Mouse (Mus musculus) hindbrain, embryonic 16.5 days (tissue): Measurements from ENCODE around the gene Rap1gap2. TPM values are rescaled to one million over a fixed set of nuclear protein-coding genes. Genes with fewer than 3 reads are reported as not detected.
A peak's percentile ranks its signal among the peaks of the same experiment; 100 is the strongest.

Experiments used
- ATAC-seq: fragments of 200-750 bp; cut with Nextera tagmentation; 2 replicates; pipeline ENCODE4 v1.8.0; 2017; ENCODE audit warnings: moderate TSS enrichment, moderate library complexity
- H3K27ac ChIP-seq: fragments of 300-500 bp; sonication (generic); 2 replicates; pipeline ENCODE4 v1.5.1; 2014; ENCODE audit warnings: low read depth, mild to moderate bottlenecking, control low read depth, low read length, moderate library complexity
- H3K27me3 ChIP-seq: fragments of 300-500 bp; sonication (generic); replicated peaks from 2 replicates; pipeline ENCODE4 v1.6.1; 2014; ENCODE audit warnings: low read length; ENCODE audit not compliant: control insufficient read depth, insufficient read depth
- H3K36me3 ChIP-seq: fragments of 300-500 bp; sonication (generic); 2 replicates; pipeline ENCODE4 v1.6.1; 2014; ENCODE audit warnings: mild to moderate bottlenecking, low read length, moderate library complexity, mixed read lengths; ENCODE audit not compliant: control insufficient read depth, insufficient read depth
- H3K4me1 ChIP-seq: fragments of 300-500 bp; sonication (generic); 2 replicates; pipeline ENCODE4 v1.6.1; 2014; ENCODE audit warnings: low read depth, low read length; ENCODE audit not compliant: control insufficient read depth, insufficient read depth
- H3K4me2 ChIP-seq: fragments of 300-500 bp; sonication (generic); 2 replicates; pipeline ENCODE4 v1.6.1; 2014; ENCODE audit warnings: mild to moderate bottlenecking, low read length, control low read depth, moderate library complexity
- H3K4me3 ChIP-seq: fragments of 300-500 bp; sonication (generic); 2 replicates; pipeline ENCODE4 v1.5.1; 2014; ENCODE audit warnings: mild to moderate bottlenecking, low read length, control low read depth, moderate library complexity
- H3K9ac ChIP-seq: fragments of 300-500 bp; sonication (generic); 2 replicates; pipeline ENCODE4 v1.6.1; 2014; ENCODE audit warnings: low read depth, mild to moderate bottlenecking, control low read depth, low read length, moderate library complexity
- H3K9me3 ChIP-seq: fragments of 300-500 bp; sonication (generic); 2 replicates; pipeline ENCODE4 v1.6.1; 2014; ENCODE audit warnings: mild to moderate bottlenecking, low read length, moderate library complexity; ENCODE audit not compliant: control insufficient read depth
- WGBS: fragments of 180-500 bp; shearing (Covaris S2); extraction: QIAGEN DNeasy Blood & Tissue Kit; methylation state at CpG from one replicate; pipeline ENCODE4 v1.1.7; 2014; 5-methylcytosine and 5-hydroxymethylcytosine counted together
- polyA plus RNA-seq: library from polyadenylated mRNA; unstranded; fragments of >200 nt; fragmentation: Nextera tagmentation; extraction: Ambion mirVana; gene quantifications from 2 replicates; pipeline ENCODE4 v1.2.1, GENCODE M21; 2015

Rap1gap2 gene
- 13.7 and 15.0 TPM in 2 replicates for polyA plus RNA-seq

- ATAC-seq = peak; percentile 56; the same call in 1 of the 2 replicates
These were observed at the start of gene Rap1gap2 for GRCm38 (mm10) chr11:74610545-74611176. Gene Rap1gap2, minus strand, starts transcription at chr11:74610915.

DNA sequence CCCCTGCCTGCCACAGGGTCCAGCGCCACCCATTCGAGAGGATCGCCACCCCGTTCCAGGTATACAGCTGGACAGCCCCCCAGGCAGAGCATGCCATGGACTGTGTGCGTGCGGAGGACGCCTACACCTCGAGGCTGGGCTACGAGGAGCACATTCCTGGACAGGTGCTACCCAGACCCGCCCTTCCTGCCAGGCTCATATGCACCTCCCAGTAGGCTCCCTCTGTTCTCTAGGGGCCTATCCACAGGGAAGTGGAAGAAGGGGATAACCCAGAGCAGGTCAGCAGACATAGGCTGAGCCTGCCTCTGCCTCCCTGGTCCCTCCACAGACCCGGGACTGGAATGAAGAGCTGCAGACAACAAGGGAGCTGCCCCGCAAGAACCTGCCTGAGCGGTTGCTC lies 49.6 kb upstream of the Rap1gap2 start:
- 97% methylated on average over 13 of the region's 13 CpGs for WGBS
- Histone ChIP-seq H3K27ac (no peak overlapping the region), H3K9ac (no peak overlapping the region), H3K4me1 (no peaks in the 10 kb centered on the region), H3K4me3 (no peak overlapping the region), H3K27me3 (no peaks in the 10 kb centered on the region), H3K36me3 (peaks cover 63% of the 10 kb centered on the region), H3K9me3 (no peaks in the 10 kb centered on the region), H3K4me2 (no peak overlapping the region)
- ATAC-seq = no peak

More at GRCm38 (mm10) chr11:74610545-74611176, at the start of gene Rap1gap2:
- Histone ChIP-seq H3K4me3 (peak within 1 kb of the TSS; percentile 56), H3K36me3 (no peaks in the 10 kb centered on the region), H3K27me3 (peaks cover 26% of the 10 kb centered on the region), H3K4me2 (peak within 1 kb of the TSS; percentile 93), H3K9ac (peak within 1 kb of the TSS; percentile 64), H3K27ac (no peak within 1 kb of the TSS), H3K9me3 (no peaks in the 10 kb centered on the region), H3K4me1 (peaks cover 7% of the 10 kb centered on the region)
- WGBS = under 1% methylated on average over 45 of the region's 50 CpGs

DNA sequence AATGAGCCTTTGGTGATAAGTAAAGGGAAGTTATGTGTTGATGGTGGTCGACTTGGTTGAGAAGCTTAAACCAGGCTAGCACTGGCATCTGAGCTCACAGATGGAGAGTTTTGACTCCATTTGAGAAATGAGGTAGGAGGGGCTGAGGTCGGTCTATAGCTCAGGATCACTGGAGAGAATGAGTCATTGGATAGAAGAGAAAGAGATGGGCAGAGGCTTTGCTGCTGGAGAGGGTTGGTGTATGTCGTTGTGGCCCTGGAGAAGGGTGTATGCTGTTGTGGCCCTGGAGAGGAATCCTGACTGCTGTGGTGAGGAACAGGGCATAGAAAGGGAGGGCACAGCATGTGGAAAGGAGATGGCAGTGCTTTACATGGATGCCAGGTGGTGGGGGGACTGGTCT lies 45.2 kb upstream of the Rap1gap2 start:
- H3K4me3 ChIP-seq = no peak overlapping the region
- H3K27ac ChIP-seq = no peak overlapping the region
- H3K27me3 ChIP-seq = no peaks in the 10 kb centered on the region
- H3K9me3 ChIP-seq = no peaks in the 10 kb centered on the region
- no peak for ATAC-seq
- peaks cover 25% of the 10 kb centered on the region for H3K4me1 ChIP-seq
- H3K4me2 ChIP-seq = no peak overlapping the region
- 86% methylated on average over 3 of the region's 3 CpGs for WGBS
- H3K9ac ChIP-seq = no peak overlapping the region
- peaks cover 26% of the 10 kb centered on the region for H3K36me3 ChIP-seq

DNA sequence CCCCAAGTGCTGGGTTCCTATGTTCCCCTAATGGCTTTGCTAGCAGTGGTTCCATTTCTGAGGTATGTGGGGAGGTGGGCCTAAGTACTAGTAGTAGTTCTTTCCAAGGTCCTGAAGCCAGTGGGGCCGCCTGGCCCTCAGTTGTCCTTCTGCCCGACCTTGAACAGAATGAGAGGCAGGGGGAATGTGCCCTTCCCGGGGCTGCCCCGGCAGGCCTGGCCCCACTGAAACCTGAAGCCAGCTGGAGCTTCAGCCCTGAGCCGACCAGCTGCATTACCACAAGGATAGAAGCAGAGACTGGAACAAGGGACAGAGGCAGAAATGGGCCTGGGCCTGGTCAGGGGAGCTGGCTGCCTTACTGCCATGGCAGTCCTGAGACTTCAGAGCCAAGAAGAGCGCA lies 42.7 kb upstream of the Rap1gap2 start:
- Histone ChIP-seq H3K9ac (no peak overlapping the region), H3K9me3 (no peaks in the 10 kb centered on the region), H3K4me2 (no peak overlapping the region), H3K27me3 (no peaks in the 10 kb centered on the region), H3K36me3 (peaks cover 12% of the 10 kb centered on the region), H3K27ac (peak overlapping the region; percentile 64; the same call in 1 of the 2 replicates), H3K4me3 (no peak overlapping the region), H3K4me1 (peaks cover 37% of the 10 kb centered on the region)
- no peak for ATAC-seq
- WGBS = 68% methylated on average over 6 of the region's 6 CpGs

GRCm38 (mm10) chr11:74652791-74653191 lies 42.1 kb upstream of the Rap1gap2 start:
- Histone ChIP-seq H3K27me3 (no peaks in the 10 kb centered on the region), H3K9me3 (no peaks in the 10 kb centered on the region), H3K4me3 (no peak overlapping the region), H3K36me3 (peaks cover 6% of the 10 kb centered on the region), H3K9ac (no peak overlapping the region), H3K4me2 (0 out of 2 replicates have a peak overlapping the region, but pooled peaks have one; percentile 2), H3K4me1 (peaks cover 37% of the 10 kb centered on the region), H3K27ac (peak overlapping the region; percentile 64)
- 60% methylated on average over 4 of the region's 4 CpGs for WGBS
- no peak for ATAC-seq

DNA sequence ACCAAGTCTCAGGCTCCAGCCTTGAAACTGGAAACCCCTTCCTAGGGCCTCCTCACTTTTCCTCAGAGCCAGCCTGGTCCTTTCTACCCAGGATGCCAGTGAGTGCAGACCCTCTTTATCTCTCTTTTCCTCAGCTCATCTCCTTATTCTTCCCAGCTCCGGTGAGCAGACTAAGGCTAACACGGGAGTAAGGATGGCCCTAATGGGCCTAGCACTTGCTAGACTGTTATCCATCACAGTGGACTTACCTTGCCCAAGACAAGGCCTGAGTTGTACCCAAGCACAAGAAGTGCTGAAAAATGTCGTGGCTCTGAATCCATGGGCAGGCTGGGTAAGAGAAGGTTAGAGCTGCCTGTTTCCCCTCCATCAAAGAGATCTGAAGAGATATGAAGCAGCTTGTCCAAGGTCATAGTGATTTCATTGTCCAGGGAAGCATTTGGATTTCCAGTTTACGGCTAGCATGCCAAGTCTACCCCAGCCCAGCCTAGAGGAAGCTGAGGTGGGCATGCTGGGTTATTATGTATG lies 39.9 kb upstream of the Rap1gap2 start:
- Histone ChIP-seq H3K4me2 (peak overlapping the region; percentile 91), H3K9me3 (no peaks in the 10 kb centered on the region), H3K4me1 (peaks cover 37% of the 10 kb centered on the region), H3K36me3 (no peaks in the 10 kb centered on the region), H3K4me3 (peak overlapping the region; percentile 75), H3K27me3 (no peaks in the 10 kb centered on the region), H3K27ac (no peak overlapping the region), H3K9ac (peak overlapping the region; percentile 84; the same call in 1 of the 2 replicates)
- no peak for ATAC-seq
- 51% methylated on average over 4 of the region's 4 CpGs for WGBS

GRCm38 (mm10) chr11:74649647-74650551 lies 39.2 kb upstream of the Rap1gap2 start:
- peak; percentile 53 for ATAC-seq
- H3K4me2 ChIP-seq = peak overlapping the region; percentile 91
- peak overlapping the region; percentile 66 for H3K27ac ChIP-seq
- no peaks in the 10 kb centered on the region for H3K27me3 ChIP-seq
- H3K4me3 ChIP-seq = peak overlapping the region; percentile 75
- 2% methylated on average over 53 of the region's 53 CpGs for WGBS
- H3K36me3 ChIP-seq = no peaks in the 10 kb centered on the region
- H3K9me3 ChIP-seq = no peaks in the 10 kb centered on the region
- H3K9ac ChIP-seq = peak overlapping the region; percentile 84
- peaks cover 37% of the 10 kb centered on the region for H3K4me1 ChIP-seq

GRCm38 (mm10) chr11:74649095-74649646 lies 38.5 kb upstream of the Rap1gap2 start, which contains the start of gene Cluh:
Gene Cluh, plus strand, starts transcription at chr11:74649495.
- peak within 1 kb of the TSS; percentile 91 for H3K4me2 ChIP-seq
- H3K9ac ChIP-seq = peak within 1 kb of the TSS; percentile 84
- peaks cover 37% of the 10 kb centered on the region for H3K4me1 ChIP-seq
- no peaks in the 10 kb centered on the region for H3K27me3 ChIP-seq
- WGBS = under 1% methylated on average over 48 of the region's 58 CpGs
- H3K27ac ChIP-seq = peak within 1 kb of the TSS; percentile 66
- no peaks in the 10 kb centered on the region for H3K9me3 ChIP-seq
- peak within 1 kb of the TSS; percentile 75 for H3K4me3 ChIP-seq
- ATAC-seq = peak; percentile 88
- H3K36me3 ChIP-seq = no peaks in the 10 kb centered on the region
